Mouse (Mus musculus) left cerebral cortex, postnatal 36 days (tissue): ENCODE data around the gene Mbtps2. TPM values are rescaled to one million over a fixed set of nuclear protein-coding genes. Genes with fewer than 3 reads are reported as not detected.

ENCODE experiments used
- DNase-seq, 2 experiments: peaks; one replicate each; pipeline ENCODE4 v3.0.0; 2021 to 2022; ENCODE audit warnings: low spot score in 2 of 2, mixed read lengths in 1 of 2
- intact Hi-C: fragments of 180-260 bp; cut with DNase I; formaldehyde crosslinking; loops from one replicate; pipeline ENCODE4 v1.15.1; 2025
- total RNA-seq, 2 experiments: library from RNA; stranded (reverse); gene quantifications; 2 replicates each; pipeline ENCODE4 v1.2.3; 2021

Gene Mbtps2
- total RNA-seq, 2 experiments from 2014 or later, result 23.7 to 24.2 TPM

DNA sequence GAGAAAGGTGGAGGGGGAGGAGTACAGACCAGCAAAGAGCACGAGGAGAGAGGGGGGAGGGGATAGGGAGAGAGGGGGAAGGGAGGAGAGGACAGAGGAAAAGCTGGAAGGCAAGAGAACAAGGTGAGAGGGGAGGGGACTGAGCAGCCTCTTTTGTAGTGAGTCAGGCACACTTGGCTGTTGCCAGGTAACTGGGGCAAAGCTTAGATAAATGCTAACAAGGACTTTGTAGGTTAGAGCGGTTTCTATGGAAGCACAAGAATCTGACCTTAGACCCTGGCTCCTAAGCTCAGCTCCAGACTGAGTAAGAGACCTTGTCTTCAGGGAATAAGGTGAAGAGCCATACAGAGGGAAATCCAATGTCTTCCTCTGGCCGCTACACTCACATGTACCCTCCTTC is 51.4 kb downstream of the Mbtps2 start:
- intact Hi-C loops, result no loop called here
- no peak for DNase-seq

GRCm38 (mm10) chrX:157506400-157506799 is 92.1 kb downstream of the Mbtps2 start:
- no peak for DNase-seq
- intact Hi-C loops, result no loop called here

DNA sequence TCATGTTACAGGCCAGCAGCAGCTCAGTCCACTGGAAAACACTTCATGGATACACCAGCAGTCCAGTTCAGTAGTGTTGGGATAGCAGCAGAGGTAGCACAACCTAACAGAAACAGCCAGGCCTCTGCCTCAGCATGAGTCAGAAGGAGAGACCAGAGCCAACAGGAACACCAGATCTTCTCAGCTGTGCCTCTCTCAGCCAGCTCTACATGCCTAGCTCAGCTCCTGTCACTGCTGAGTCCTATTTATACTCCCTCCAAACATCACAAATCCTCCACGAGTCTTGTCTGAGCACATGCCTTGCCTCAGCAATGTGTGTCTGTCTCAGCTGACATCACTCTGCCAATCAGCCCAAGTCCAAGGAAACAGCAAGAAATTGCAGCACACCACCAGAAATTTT is 94.0 kb downstream of the Mbtps2 start:
- intact Hi-C loops, result no loop called here
- no peak for DNase-seq

GRCm38 (mm10) chrX:157501871-157502270 is 96.6 kb downstream of the Mbtps2 start:
- no peak for DNase-seq
- intact Hi-C loops, result no loop called here

GRCm38 (mm10) chrX:157500004-157500403 is 98.5 kb downstream of the Mbtps2 start:
- no peak for DNase-seq
- intact Hi-C loops, result no loop called here

DNA sequence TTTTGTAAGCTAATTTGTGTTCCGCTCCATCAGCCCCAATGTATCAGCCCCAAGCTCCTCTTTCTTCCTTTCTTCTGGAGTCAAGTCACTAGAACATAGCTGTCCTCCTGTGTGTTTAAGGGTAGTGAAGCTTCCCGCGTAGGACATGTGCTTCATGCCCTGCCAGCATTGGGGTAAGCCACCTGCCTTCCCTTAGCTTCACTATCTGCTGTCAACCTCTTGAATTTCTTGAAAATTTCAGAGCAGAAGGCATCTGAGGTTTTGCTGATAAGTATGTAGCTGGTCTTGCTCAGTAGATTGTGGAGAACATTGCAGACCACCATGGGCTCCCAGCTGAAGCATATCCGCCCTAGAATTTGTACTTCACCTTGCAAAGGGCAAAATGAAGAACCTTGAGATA is 105.4 kb downstream of the Mbtps2 start:
- DNase-seq, result no peak
- intact Hi-C loops, result no loop called here

GRCm38 (mm10) chrX:157491944-157492726 is 106.4 kb downstream of the Mbtps2 start, which contains the start of gene Sms:
TSS of gene Sms (minus strand) at chrX:157492287.
- DNase-seq, result peak; percentile 31 to 49
- intact Hi-C loops, result loop anchor here (2.0 kb wide), 1 partner anchor 109 kb away; no protein-coding TSS in a partner anchor

DNA sequence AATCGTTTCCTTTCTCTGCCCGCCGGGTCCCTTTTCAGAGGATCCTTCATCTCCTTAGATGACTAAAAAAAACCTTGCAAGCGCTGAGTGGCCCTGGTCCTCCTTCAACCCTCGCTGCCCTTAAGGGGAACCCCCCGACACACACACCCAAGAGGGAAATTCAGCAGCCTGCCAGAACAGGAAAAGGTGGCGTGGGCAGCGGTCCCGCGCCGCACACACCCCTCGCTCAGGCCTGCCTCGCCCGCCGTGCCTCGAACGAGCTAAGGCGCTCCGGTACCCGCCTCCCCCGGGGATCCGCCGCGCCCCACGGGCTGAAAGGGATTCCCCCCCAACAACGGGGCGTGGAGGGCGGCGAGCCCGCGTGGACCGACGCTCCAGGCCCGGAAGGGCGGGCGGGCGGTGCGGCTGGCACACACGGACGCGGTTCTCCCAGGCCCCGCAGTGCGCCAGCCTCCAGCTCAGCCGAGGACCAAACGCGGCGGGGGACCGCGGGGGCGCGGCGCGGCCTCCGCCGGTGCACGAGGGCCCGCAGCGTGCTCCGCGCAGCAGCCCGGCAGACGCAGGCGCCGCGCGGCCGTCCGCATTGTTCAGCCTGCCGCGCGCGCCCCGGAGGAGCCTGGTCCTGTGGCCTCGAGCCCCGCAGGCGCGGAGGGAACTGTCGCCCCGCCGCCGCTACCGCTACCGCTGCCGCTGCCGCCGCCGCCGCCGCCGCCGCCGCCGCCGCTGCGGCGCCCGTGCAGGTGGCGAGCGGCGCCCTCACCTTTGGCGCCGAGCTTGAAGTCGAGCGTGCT is 107.2 kb downstream of the Mbtps2 start:
- peak; percentile 28 to 57 for DNase-seq
- intact Hi-C loops, result loop anchor here (2.0 kb wide), 1 partner anchor 109 kb away; no protein-coding TSS in a partner anchor

DNA sequence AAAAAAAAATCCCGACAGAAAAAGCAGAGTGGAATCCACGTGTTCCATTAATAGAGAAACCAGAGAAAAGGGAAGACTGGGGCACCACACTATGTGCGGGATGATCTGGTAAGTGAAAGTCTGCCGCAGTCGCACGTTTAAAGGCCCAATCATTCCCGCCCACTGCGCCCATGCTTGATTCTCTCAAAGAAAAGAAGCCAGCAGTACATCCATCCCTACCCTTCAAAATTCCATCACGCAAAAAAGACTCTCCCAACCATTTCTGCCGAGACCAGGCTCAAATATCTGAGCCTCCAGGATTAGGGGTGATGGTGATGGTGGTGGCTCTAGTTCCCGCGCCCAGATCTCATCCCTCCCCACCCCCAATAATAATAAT is 107.8 kb downstream of the Mbtps2 start:
- peak; percentile 17 to 23 for DNase-seq
- intact Hi-C loops, result loop anchor here (2.0 kb wide), 1 partner anchor 110 kb away; no protein-coding TSS in a partner anchor

DNA sequence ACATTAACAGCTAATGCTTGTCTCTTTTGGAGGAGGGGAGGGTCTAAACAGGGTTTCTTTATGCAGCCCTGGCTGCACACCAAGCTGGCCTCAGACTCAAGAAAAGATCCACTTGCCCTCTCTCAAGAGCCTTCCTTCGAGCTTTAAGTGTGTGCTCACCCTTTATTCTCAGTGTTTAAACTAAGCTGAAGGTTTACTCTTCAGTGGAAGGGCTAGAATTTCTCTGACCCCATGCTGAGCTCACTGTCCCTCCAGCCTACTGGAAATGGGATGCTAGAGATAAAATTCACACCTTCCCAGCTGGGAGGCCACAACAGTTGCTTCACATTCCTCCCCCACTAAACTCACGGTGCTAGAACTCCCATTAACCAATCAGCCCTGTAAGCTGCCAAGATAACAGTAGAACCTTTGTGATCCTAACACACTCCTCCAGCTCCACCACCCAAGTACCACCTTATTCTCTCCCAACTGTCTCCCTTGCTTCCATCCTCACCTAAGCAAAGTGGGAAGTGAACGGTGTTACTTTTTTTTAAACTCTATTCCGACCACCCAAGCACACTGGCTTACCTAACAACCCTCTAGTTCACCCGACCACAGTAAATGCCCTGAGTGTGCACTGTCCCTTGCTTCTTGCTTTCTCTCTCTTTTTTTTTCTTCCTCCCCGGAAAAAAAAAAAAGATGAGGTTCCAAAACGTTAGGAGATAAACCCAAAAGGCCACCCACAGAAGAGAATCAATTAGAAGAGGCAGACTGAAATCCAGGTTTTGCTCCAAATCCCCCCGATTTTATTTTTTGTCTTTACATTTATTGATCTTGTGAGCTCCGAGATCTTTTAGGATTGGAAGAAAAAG is 108.4 kb downstream of the Mbtps2 start:
- intact Hi-C loops, result loop anchor here (2.0 kb wide), 1 partner anchor 111 kb away; no protein-coding TSS in a partner anchor

GRCm38 (mm10) chrX:157488831-157489230 is 109.7 kb downstream of the Mbtps2 start:
- no peak for DNase-seq
- intact Hi-C loops, result no loop called here

More for the DNA sequence above, 108.4 kb downstream of the Mbtps2 start:
- no peak for DNase-seq

- DNase-seq, result no peak
- intact Hi-C loops, result no loop called here
These were observed 111.8 kb downstream of the Mbtps2 start for GRCm38 (mm10) chrX:157486765-157487164.

Other genes starting within 250 kb of the Mbtps2 start
- under 1 TPM; 0.54 to 0.79 TPM for gene Phex, start 183.4 kb downstream of the Mbtps2 start, total RNA-seq
- gene Sms, start 106.4 kb downstream of the Mbtps2 start, total RNA-seq, result 10 to 100 TPM; 66.3 to 76.7 TPM
- not detected for gene Yy2, start 29.7 kb downstream of the Mbtps2 start, total RNA-seq
- not detected for gene Smpx, start 100.2 kb upstream of the Mbtps2 start, total RNA-seq
- gene Klhl34, start 219.7 kb upstream of the Mbtps2 start, total RNA-seq, result not detected